Mouse (Mus musculus) cerebellum, adult 11-12 months (tissue): ENCODE measurements at regions not wholly inside any gene's neighbourhood (a gene's known extent, or its start where the extent isn't known, plus 50 kb on each side); places are given as distances from the start of the nearest gene placed in this dataset.

Source experiments
- DNase-seq: peaks from one replicate; pipeline ENCODE4 v3.0.0; 2022

DNA sequence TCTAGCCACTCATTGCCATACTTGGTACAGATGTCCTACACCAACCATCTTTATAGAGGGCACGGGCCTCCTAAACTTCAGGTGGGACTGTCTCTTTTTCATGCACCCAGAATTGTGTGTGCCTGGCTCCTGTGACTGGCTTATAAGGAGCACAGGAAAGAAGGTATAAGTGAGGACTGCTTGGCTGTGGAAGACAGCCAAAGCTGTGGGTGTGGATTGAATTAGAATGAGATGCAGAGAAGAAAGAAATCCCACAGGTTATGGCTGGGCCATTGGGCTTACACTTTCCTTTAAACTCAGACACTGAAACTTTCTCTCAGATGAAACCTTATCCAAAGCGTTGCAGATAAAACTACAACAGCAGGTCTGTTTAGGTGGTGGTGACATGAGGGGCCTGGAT lies 239.5 kb upstream of the Fam160b2 start:
- no peak for DNase-seq

DNA sequence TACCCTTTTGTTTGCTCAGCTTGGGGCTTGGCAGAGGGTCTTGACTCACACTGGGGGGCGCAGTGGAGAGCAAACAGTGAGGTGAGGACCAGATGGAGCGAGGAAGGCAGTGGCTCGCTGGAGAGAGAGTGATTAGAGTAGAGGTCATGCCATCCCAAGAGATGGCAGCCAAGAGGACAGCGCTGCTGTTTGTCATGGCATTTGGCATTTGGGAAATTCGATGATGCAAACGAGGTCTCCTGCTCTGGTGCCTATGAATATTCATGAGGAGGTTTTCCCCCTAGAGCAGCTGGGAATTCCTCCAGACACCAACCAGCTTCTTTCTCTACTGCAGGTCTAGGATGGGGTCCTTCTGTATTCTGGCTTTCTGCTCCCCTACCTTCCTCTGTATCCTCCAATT lies 237.9 kb upstream of the Fam160b2 start:
- no peak for DNase-seq

DNA sequence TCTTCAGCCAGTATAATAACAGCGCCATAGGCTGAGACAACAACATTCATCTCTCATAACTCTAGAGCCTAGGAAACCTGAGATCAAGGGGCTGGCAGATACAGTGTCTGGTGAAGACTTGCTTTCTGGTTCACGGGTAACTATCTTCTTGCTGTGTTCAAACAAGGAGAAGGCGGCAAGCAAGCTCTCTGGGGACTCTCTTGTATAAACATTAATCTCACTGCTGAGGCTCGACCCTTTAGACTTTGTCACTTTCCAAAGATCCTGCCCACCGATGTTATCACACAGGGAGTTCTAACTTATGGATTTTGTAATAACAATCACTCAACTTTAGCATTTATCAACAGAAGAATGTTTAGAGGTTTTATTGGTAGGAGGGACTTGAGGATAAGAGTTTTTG lies 233.6 kb upstream of the Fam160b2 start:
- no peak for DNase-seq

DNA sequence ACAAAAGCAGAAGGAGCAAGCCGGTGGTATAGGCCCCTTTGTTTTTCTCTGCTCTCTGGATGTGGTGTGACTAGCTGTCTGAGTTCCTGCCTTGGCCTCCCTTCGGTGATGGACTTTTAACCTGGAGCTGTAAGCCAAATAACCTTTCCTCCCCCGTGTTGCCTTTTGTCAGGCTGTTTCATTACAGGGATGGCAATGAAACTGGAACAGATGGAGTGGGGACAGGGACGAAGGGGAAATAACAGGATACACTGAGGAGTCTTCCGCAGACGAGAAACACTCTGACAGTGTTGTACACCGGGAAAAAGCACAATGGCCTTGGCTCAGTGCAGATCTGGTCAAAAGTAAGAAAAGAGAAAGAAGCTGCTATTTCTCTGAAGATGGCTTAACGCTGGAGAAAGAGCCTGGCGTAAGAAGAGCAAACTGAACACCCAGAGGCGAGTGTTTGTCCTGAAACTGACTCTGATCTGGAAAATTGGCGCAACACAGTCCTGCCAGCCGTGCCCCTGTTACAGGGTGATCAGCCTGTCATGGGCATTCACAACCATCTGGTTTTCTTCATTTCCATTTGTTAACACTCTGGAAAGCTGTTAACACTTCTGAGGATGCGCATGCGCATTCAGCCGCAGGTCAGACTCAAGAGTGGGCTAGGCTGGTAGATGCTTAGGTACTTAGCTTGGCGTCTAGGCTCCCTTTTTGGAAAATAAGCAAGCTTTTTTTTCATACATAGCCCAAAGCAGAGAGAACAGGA lies 233.0 kb upstream of the Fam160b2 start:
- peak; percentile 10 for DNase-seq

DNA sequence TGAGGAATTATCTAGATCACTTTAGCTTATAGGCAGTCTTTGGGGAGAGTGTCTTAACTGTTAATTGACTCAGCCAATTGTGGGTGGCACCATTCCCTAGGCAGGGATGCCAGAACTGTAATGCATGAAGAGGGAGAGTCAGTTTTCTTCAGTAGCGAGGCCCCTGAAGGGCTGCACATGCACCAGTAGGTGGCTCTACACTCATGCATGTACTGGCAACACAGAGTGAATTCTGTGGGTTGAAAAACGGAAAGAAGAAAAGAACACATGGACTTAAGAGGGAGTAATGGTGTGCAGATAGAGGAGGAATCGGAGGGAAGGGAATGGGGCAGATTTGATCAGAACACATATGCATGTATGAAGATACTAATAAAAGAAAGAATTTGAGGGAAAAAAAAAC lies 232.4 kb upstream of the Fam160b2 start:
- DNase-seq, result no peak
